Mouse (Mus musculus) embryonic facial prominence, embryonic 12.5 days (tissue): ENCODE data around the gene Hmx3. TPM values are rescaled to one million over a fixed set of nuclear protein-coding genes. Genes with fewer than 3 reads are reported as not detected.

Source experiments
- ATAC-seq: fragments of 200-750 bp; cut with Nextera tagmentation; 2 replicates; pipeline ENCODE4 v1.8.0; 2017; ENCODE audit not compliant: insufficient number of reproducible peaks, insufficient read depth, low FRiP score, low TSS enrichment
- H3K27ac ChIP-seq: fragments of 300-500 bp; sonication (generic); 2 replicates; pipeline ENCODE4 v1.5.1; 2016; ENCODE audit warnings: mild to moderate bottlenecking
- H3K27me3 ChIP-seq: fragments of 300-500 bp; sonication (generic); 2 replicates; pipeline ENCODE4 v1.6.1; 2016; ENCODE audit warnings: mild to moderate bottlenecking, moderate library complexity
- H3K36me3 ChIP-seq: fragments of 300-500 bp; sonication (generic); 2 replicates; pipeline ENCODE4 v1.6.1; 2016; ENCODE audit warnings: mild to moderate bottlenecking
- H3K4me1 ChIP-seq: fragments of 300-500 bp; sonication (generic); 2 replicates; pipeline ENCODE4 v1.6.1; 2016
- H3K4me2 ChIP-seq: fragments of 300-500 bp; sonication (generic); replicated peaks from 2 replicates; pipeline ENCODE4 v1.6.1; 2016; ENCODE audit warnings: mild to moderate bottlenecking, moderate library complexity
- H3K4me3 ChIP-seq: fragments of 300-500 bp; sonication (generic); 2 replicates; pipeline ENCODE4 v1.5.1; 2016; ENCODE audit warnings: mild to moderate bottlenecking
- H3K9ac ChIP-seq: fragments of 300-500 bp; sonication (generic); 2 replicates; pipeline ENCODE4 v1.6.1; 2016; ENCODE audit warnings: mild to moderate bottlenecking, moderate library complexity
- H3K9me3 ChIP-seq: fragments of 300-500 bp; sonication (generic); 2 replicates; pipeline ENCODE4 v1.6.1; 2016; ENCODE audit warnings: mild to moderate bottlenecking, moderate library complexity
- WGBS: fragments of 180-500 bp; shearing (Covaris S2); methylation state at CpG from one replicate; pipeline ENCODE4 v1.1.7; 2016; 5-methylcytosine and 5-hydroxymethylcytosine counted together
- polyA plus RNA-seq: library from polyadenylated mRNA; unstranded; fragments of >200 nt; fragmentation: Nextera tagmentation; extraction: Ambion mirVana; gene quantifications from 2 replicates; pipeline ENCODE4 v1.2.1, GENCODE M21; 2016

Gene Hmx3
- polyA plus RNA-seq, result 0.22 and 0.31 TPM in 2 replicates

DNA sequence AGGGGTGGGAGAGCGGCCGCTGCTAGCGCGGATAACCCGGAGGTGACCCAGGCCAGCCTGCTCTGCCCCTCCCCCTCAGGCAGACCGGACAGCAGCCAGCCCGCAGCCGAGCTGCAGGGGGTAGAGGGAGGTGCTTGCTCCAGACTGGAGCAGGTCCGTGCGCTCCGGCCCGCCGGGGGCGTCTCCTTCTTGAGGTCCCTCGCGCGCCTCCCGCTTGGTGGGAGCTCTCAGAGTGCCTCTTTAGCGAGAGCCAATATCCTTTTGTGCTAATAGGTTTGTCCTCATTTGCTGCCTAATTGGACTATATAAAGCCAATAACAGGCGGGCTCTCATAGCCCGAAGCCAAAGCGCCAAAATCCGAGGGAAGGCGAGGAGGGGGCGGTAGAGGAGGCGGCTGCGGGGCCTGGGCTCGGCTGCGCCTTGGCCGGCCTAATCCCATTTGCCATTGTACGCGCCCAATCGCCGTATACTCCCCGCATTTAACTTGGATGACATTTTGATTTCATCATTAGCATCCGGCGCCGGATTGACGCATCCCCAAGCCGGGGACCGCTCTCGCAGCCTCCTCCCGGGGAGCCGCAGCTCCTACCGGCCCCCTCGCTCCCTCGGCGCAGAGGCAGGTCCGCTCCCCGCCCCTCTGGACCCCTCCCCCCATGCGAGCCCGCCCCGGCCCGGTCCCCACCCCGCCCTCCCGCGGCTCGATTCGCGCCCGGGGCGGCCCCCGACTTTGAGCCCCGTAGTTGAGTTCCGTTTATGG, at the start of gene Hmx3:
TSS of gene Hmx3 (plus strand) at position 753 of the 757 bp plus-strand sequence.
- Histone ChIP-seq H3K36me3 (no peaks in the 10 kb centered on the region), H3K4me3 (peak within 1 kb of the TSS; percentile 34), H3K4me1 (peaks cover 21% of the 10 kb centered on the region), H3K4me2 (peak within 1 kb of the TSS; percentile 62), H3K9ac (peak within 1 kb of the TSS; percentile 24; the same call in 1 of the 2 replicates), H3K9me3 (no peaks in the 10 kb centered on the region), H3K27me3 (peaks cover 84% of the 10 kb centered on the region), H3K27ac (no peak within 1 kb of the TSS)
- WGBS, result under 1% methylated on average over 60 of the region's 65 CpGs
- no peak for ATAC-seq

DNA sequence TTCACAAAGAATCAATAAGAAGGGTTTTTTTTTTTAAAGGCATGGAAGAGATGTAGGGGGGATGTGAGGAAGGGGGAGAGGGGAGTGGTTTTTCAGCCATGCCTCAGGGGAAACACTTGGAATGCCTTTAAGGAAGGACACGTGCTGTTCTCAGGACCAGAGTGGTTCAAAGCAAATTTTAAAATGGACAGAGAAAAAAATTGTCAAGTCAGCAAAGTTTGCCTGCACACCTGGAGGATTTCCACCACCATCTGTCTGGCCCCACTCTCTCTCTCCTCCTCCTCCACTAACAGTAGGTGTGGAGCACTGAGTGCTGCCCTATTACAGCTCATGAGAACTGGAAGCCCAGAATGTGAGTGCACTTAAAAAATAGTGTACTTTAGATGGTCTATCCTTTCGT, 38.9 kb upstream of the Hmx3 start:
- no peaks in the 10 kb centered on the region for H3K27me3 ChIP-seq
- H3K27ac ChIP-seq, result no peak overlapping the region
- WGBS, result 66% methylated on average over 2 of the region's 2 CpGs
- no peak overlapping the region for H3K4me2 ChIP-seq
- H3K4me1 ChIP-seq, result no peaks in the 10 kb centered on the region
- no peak overlapping the region for H3K4me3 ChIP-seq
- ATAC-seq, result no peak
- no peaks in the 10 kb centered on the region for H3K36me3 ChIP-seq
- H3K9ac ChIP-seq, result no peak overlapping the region
- H3K9me3 ChIP-seq, result no peaks in the 10 kb centered on the region

DNA sequence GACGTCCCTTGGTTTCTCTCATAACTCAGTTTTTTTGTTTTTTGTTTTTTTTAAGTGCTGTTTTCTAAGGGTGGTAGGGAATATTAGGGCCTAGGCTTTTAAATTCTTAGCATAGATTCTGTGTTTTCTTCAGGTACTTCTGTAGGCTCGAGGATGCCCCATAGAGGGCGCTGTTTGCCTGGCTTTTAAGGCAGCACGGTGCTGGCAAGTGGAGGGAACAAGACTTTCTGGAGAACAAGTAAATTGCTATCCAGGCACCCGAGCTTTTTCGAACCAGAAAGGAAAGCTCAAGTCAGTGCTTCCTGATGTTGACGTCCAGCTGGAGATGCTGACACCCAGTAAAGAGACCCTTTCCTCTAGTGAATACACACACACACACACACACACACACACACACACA, 2.7 kb upstream of the Hmx3 start:
- no peak overlapping the region for H3K4me2 ChIP-seq
- no peak for ATAC-seq
- WGBS, result under 1% methylated on average over 7 of the region's 7 CpGs
- H3K27me3 ChIP-seq, result peaks cover 68% of the 10 kb centered on the region
- no peak overlapping the region for H3K9ac ChIP-seq
- no peak overlapping the region for H3K27ac ChIP-seq
- peaks cover 21% of the 10 kb centered on the region for H3K4me1 ChIP-seq
- no peak overlapping the region for H3K4me3 ChIP-seq
- H3K36me3 ChIP-seq, result no peaks in the 10 kb centered on the region
- no peaks in the 10 kb centered on the region for H3K9me3 ChIP-seq

DNA sequence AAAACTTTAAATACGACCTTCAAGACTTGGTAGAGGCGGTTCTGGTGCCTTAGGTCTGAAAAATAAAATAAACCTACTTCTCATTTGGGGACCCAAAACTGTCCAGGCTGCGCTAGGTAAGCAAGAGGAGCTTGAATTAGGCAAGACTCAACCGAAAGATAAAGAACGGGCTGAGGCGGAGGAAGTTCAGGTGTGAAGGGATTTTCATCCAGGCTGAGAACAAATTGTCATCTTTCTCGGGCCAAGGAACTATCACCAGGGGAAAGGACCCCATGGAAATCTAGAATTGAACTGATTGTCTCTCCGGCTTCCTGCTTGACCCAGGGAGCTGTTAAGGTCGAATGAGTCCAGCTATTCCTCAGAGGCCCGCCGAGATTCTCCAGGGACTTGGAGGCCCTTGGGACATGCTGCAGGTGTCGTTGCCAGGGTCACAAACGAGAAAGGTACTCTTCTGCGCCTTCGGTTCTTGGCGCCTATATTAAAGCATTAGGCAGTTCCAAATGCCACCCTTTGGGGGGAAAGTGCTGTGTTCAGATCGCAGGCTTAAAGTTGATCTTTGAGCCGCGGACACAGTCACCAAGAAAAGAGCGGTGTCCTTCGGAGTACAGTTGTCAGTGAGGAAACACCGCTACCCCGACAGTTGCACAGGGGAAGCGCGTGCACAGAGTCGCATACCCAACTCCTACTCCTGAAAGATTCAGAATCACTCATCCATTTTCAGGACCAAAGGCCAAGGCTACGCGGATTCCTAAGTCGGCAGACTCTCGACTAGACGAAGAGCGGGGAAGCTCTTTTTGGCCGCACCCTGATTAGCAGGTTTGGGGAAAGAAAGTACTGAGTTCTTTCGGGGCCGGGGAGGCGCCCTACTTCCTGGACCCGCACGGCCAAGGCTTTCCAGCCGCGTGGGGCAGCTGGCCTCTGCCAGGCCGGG, 1.2 kb upstream of the Hmx3 start:
- H3K4me1 ChIP-seq, result peaks cover 21% of the 10 kb centered on the region
- H3K27me3 ChIP-seq, result peaks cover 79% of the 10 kb centered on the region
- H3K27ac ChIP-seq, result no peak overlapping the region
- no peak for ATAC-seq
- H3K9ac ChIP-seq, result 0 out of 2 replicates have a peak overlapping the region, but pooled peaks have one; percentile 24
- peak overlapping the region; percentile 62 for H3K4me2 ChIP-seq
- no peaks in the 10 kb centered on the region for H3K9me3 ChIP-seq
- peak overlapping the region; percentile 34 for H3K4me3 ChIP-seq
- no peaks in the 10 kb centered on the region for H3K36me3 ChIP-seq
- 2% methylated on average over 41 of the region's 41 CpGs for WGBS

DNA sequence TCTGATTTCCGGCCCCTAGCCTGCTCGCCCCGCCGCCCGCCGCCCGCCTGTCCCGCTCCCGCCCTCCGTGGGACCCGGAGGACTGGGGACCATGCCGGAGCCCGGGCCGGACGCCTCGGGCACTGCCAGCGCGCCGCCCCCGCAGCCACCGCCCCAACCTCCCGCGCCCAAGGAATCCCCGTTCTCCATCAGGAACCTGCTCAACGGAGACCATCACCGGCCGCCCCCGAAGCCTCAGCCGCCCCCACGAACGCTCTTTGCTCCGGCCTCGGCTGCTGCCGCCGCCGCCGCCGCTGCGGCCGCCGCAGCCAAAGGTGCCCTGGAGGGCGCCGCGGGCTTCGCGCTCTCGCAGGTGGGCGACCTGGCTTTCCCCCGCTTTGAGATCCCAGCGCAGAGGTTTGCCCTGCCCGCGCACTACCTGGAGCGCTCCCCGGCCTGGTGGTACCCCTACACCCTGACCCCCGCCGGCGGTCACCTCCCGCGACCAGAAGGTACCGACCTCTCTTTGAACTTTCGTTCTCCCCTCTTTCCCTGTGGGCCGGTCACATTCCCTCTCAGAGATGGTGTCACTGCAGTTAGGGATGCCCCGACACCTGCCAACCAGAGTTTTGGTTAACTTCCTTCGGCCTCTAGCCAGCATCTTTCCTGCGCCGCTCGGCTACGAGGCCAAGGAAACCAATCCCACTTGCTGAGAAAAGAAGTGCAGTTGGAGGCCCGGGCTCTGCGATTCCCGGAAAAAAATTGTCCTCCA, 380 bp downstream of the Hmx3 start:
- Histone ChIP-seq H3K36me3 (no peaks in the 10 kb centered on the region), H3K4me2 (peak overlapping the region; percentile 62), H3K9ac (no peak overlapping the region), H3K4me1 (peaks cover 21% of the 10 kb centered on the region), H3K4me3 (peak overlapping the region; percentile 34), H3K27ac (no peak overlapping the region), H3K9me3 (no peaks in the 10 kb centered on the region), H3K27me3 (peaks cover 90% of the 10 kb centered on the region)
- no peak for ATAC-seq
- WGBS, result 1% methylated on average over 64 of the region's 71 CpGs

DNA sequence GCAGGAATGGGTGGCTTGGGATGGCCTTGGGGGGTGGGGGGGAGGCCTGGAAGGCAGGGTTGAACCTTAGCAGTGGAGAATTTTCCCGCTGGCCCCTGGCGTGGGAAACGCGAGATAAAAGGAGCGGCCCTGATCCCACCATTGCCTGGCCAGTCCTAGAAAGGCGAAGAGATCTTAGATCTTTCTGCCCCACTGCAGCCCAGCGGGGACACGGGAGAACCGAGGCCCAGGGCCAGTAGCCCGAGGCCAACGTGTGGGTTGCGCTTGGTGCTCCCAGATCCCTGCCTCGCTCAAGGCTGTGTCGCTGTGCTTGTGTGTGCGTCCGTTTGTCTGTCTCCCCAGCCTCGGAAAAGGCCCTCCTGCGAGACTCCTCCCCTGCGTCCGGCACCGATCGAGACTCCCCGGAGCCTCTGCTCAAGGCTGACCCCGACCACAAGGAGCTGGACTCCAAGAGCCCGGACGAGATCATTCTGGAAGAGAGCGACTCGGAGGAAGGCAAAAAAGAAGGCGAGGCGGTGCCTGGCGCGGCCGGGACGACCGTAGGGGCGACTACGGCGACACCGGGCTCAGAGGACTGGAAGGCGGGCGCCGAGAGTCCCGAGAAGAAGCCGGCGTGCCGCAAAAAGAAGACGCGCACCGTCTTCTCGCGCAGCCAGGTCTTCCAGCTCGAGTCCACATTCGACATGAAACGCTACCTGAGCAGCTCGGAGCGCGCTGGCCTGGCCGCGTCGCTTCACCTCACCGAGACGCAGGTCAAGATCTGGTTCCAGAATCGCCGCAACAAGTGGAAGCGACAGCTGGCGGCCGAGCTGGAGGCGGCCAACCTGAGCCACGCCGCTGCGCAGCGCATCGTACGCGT, 1.2 kb downstream of the Hmx3 start:
- WGBS, result under 1% methylated on average over 75 of the region's 75 CpGs
- no peak overlapping the region for H3K9ac ChIP-seq
- H3K36me3 ChIP-seq, result no peaks in the 10 kb centered on the region
- H3K4me3 ChIP-seq, result peak overlapping the region; percentile 18
- no peak for ATAC-seq
- H3K27me3 ChIP-seq, result peaks cover 91% of the 10 kb centered on the region
- H3K4me1 ChIP-seq, result peaks cover 21% of the 10 kb centered on the region
- H3K4me2 ChIP-seq, result peak overlapping the region; percentile 23
- H3K9me3 ChIP-seq, result no peaks in the 10 kb centered on the region
- no peak overlapping the region for H3K27ac ChIP-seq

DNA sequence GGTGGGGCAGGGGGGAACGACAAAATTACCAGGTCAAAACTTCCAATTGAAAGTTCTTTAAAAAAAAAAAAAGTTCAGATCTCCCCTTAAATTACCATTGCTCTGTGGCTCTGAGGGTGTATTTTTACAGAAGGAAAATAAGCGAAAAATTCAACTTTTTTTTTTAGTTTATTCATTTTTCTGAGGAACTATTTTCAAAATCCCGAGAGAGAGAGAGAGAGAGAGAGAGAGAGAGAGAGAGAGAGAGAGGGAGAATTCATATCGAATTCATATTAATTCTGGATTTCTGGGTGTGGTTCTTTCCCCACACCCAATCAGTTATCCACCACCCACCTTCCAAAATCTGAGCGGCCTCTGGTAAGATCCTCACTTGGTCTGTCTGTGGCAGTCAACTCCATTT, 2.2 kb downstream of the Hmx3 start:
- Histone ChIP-seq H3K4me3 (no peak overlapping the region), H3K9me3 (no peaks in the 10 kb centered on the region), H3K27ac (no peak overlapping the region), H3K9ac (no peak overlapping the region), H3K36me3 (no peaks in the 10 kb centered on the region), H3K27me3 (peaks cover 91% of the 10 kb centered on the region), H3K4me2 (no peak overlapping the region), H3K4me1 (peaks cover 21% of the 10 kb centered on the region)
- ATAC-seq, result no peak
- whole genome bisulfite sequencing, result under 1% methylated on average over 5 of the region's 5 CpGs

DNA sequence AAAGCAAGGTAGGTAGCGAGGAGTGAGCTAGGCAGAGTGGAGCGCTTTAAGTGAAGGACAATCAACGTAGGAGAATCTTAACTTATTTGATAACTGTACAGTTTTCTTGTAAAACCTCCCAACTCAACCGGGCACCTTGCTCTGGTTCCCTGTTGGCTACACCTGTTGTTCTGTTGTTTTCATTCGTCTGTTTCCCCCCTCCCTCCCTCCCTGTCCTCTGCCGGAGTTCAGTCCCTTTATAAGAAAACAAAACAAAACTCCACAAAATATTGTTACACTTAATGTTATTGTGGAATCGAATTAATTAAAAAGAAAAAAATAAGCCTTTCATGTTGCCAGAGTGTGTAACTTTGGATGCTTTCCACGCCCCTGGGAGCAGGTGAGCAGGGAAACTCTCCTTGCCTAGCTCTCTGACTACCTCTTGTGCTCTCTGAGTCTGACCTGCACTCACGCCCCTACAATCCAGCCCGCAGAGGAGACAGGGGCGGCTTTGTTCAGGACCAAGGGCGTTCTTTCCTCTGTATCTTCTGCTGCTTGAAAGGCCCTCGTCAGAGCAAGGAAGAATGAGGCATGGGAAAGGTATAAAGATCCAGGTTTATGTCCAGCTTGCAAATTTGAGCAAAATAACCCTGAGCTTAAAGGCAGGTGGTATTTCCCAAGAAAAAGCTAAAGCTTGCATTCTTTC, 3.2 kb downstream of the Hmx3 start:
- H3K27me3 ChIP-seq, result peaks cover 93% of the 10 kb centered on the region
- no peak for ATAC-seq
- under 1% methylated on average over 13 of the region's 13 CpGs for WGBS
- H3K4me3 ChIP-seq, result no peak overlapping the region
- H3K36me3 ChIP-seq, result no peaks in the 10 kb centered on the region
- no peaks in the 10 kb centered on the region for H3K9me3 ChIP-seq
- no peak overlapping the region for H3K4me2 ChIP-seq
- H3K9ac ChIP-seq, result no peak overlapping the region
- H3K27ac ChIP-seq, result no peak overlapping the region
- H3K4me1 ChIP-seq, result peaks cover 21% of the 10 kb centered on the region

DNA sequence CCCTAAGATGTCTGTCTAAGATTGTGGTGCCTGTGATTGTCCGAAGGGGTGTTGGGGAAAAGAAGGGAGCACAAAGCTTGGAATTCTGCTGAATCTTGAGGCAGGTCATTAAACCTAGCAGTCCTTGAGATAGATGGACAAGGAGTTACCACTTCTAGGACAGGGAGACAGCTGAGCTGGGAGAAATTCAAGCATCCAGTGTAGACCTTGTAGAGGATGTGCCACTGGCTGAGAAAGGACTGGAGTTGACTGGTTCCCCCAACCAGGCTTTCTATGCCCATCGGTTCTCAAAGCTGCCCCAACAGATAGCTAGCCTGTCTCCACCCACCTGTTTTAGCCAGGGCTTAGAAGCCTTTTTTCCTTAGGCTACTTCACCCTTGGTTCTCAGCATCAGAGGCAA, 3.8 kb downstream of the Hmx3 start:
- no peaks in the 10 kb centered on the region for H3K36me3 ChIP-seq
- no peaks in the 10 kb centered on the region for H3K9me3 ChIP-seq
- H3K27ac ChIP-seq, result no peak overlapping the region
- H3K4me2 ChIP-seq, result no peak overlapping the region
- ATAC-seq, result no peak
- peaks cover 93% of the 10 kb centered on the region for H3K27me3 ChIP-seq
- H3K9ac ChIP-seq, result no peak overlapping the region
- H3K4me3 ChIP-seq, result no peak overlapping the region
- peaks cover 21% of the 10 kb centered on the region for H3K4me1 ChIP-seq
- WGBS, result 5% methylated on average over 2 of the region's 2 CpGs

DNA sequence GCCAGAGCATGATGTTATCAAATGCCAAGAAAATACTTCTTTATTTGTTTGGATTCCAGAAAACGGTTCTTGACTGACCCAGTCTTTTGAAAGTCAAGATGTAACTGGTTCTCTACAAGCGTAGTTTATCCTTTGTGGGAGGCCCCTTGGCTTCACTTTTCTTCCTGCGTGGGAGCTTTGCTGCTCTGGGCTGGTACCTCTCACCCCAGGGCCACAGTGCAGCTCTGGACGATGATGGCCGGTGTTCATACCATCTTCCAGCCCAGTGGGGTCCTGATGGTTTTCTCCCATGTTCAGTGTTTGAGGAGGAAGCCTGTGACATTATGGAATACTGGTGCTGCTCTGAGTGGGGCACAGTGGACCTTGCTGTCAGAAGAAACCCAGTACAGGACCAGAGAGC, 4.8 kb downstream of the Hmx3 start:
- Histone ChIP-seq H3K4me1 (peaks cover 13% of the 10 kb centered on the region), H3K9ac (no peak overlapping the region), H3K4me2 (no peak overlapping the region), H3K27ac (no peak overlapping the region), H3K9me3 (no peaks in the 10 kb centered on the region), H3K36me3 (no peaks in the 10 kb centered on the region), H3K4me3 (no peak overlapping the region), H3K27me3 (peaks cover 93% of the 10 kb centered on the region)
- ATAC-seq, result no peak
- WGBS, result 2% methylated on average over 5 of the region's 5 CpGs
